Mouse (Mus musculus) midbrain, postnatal 0 days (tissue): ENCODE data around the gene Gm29797. TPM values are rescaled to one million over a fixed set of nuclear protein-coding genes. Genes with fewer than 3 reads are reported as not detected.

Source experiments
- ATAC-seq: fragments of 200-750 bp; cut with Nextera tagmentation; 2 replicates; pipeline ENCODE4 v1.8.0; 2017; ENCODE audit warnings: moderate number of reproducible peaks, mild to moderate bottlenecking, moderate TSS enrichment, moderate library complexity; ENCODE audit not compliant: low FRiP score
- DNase-seq: peaks from one replicate; pipeline ENCODE4 v3.0.0-alpha.2; 2015; ENCODE audit warnings: low spot score
- H3K27ac ChIP-seq: fragments of 300-500 bp; sonication (generic); 2 replicates; pipeline ENCODE4 v1.5.1; 2014; ENCODE audit warnings: low read depth, mild to moderate bottlenecking, low read length, mixed read lengths
- H3K27me3 ChIP-seq: fragments of 300-500 bp; sonication (generic); 2 replicates; pipeline ENCODE4 v1.6.1; 2014; ENCODE audit warnings: low read length, control low read depth, mixed read lengths; ENCODE audit not compliant: insufficient read depth
- H3K36me3 ChIP-seq: fragments of 300-500 bp; sonication (generic); 2 replicates; pipeline ENCODE4 v1.6.1; 2014; ENCODE audit warnings: low read length, control low read depth, mixed read lengths; ENCODE audit not compliant: insufficient read depth
- H3K4me1 ChIP-seq: fragments of 300-500 bp; sonication (generic); 2 replicates; pipeline ENCODE4 v1.6.1; 2014; ENCODE audit warnings: mild to moderate bottlenecking, control low read depth, antibody characterized with exemption, low read length, mixed read lengths; ENCODE audit not compliant: insufficient read depth
- H3K4me2 ChIP-seq: fragments of 300-500 bp; sonication (generic); 2 replicates; pipeline ENCODE4 v1.6.1; 2014; ENCODE audit warnings: low read depth, mild to moderate bottlenecking, low read length, mixed read lengths; ENCODE audit not compliant: poor library complexity, severe bottlenecking
- H3K4me3 ChIP-seq: fragments of 300-500 bp; sonication (generic); 2 replicates; pipeline ENCODE4 v1.5.1; 2014; ENCODE audit warnings: low read depth, mild to moderate bottlenecking, low read length, moderate library complexity
- H3K9ac ChIP-seq: fragments of 300-500 bp; sonication (generic); replicated peaks from 2 replicates; pipeline ENCODE4 v1.6.1; 2014; ENCODE audit warnings: mild to moderate bottlenecking, low read length, moderate library complexity, mixed read lengths; ENCODE audit not compliant: poor library complexity, severe bottlenecking
- H3K9me3 ChIP-seq: fragments of 300-500 bp; sonication (generic); 2 replicates; pipeline ENCODE4 v1.6.1; 2016; ENCODE audit warnings: low read length, control low read depth
- CTCF ChIP-seq: IDR thresholded peaks from 2 replicates; pipeline ENCODE4 v1.5.1; 2016; ENCODE audit warnings: antibody characterized with exemption, mild to moderate bottlenecking
- WGBS: fragments of 180-500 bp; shearing (Covaris S2); extraction: QIAGEN DNeasy Blood & Tissue Kit; methylation state at CpG from one replicate; pipeline ENCODE4 v1.1.7; 2014; 5-methylcytosine and 5-hydroxymethylcytosine counted together
- polyA plus RNA-seq: library from polyadenylated mRNA; unstranded; fragments of >200 nt; fragmentation: Nextera tagmentation; extraction: Ambion mirVana; gene quantifications from 2 replicates; pipeline ENCODE4 v1.2.1, GENCODE M21; 2015
- total RNA-seq: library from RNA; depleted of rRNA; stranded (reverse); fragments of >200 nt; gene quantifications from 2 replicates; pipeline ENCODE4 v1.2.3, GENCODE M21; 2014

Gene Gm29797
- total and polyA plus RNA-seq, 2 experiments from 2014 or later = not detected

DNA sequence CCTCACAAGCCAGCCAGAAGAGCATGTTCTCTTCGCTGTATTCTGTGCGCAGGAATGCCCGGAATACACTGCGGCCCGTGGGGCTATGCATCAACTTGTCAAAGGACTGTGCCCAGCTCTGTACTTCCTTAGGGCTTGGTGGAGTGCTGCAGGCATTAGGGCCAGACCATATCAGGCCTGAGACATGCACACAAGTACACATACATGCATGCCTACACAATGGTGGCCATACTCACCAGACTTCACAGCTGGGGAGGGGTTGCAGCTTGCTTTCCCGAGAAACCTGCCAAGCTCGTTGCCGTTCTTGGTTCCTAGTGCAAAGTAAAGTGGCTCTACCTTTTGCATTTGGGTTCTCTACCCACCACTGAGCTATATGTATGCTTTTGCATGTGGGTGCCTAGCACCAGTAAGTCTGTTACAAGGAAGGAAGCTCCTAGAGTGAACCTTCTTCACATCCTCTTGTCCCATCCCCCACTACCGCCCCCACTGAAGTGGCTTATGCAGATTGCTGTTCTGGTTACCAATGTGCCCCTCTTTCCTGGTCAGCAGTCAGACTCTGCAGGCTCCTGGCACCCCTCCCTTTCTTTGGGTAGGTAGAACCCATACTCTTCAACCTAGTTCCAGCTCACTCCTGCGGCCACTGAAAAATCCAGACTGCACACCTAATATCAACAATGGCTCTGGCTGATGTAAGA, 32.8 kb downstream of the Gm29797 start:
- H3K9me3 ChIP-seq = no peaks in the 10 kb centered on the region
- H3K36me3 ChIP-seq = peaks cover 31% of the 10 kb centered on the region
- no peak overlapping the region for H3K4me3 ChIP-seq
- DNase-seq = no peak
- H3K9ac ChIP-seq = no peak overlapping the region
- WGBS = 94% methylated on average over 10 of the region's 10 CpGs
- no peak for TF ChIP-seq CTCF
- ATAC-seq = no peak
- H3K4me2 ChIP-seq = no peak overlapping the region
- no peak overlapping the region for H3K27ac ChIP-seq
- peaks cover 13% of the 10 kb centered on the region for H3K4me1 ChIP-seq
- H3K27me3 ChIP-seq = no peaks in the 10 kb centered on the region

DNA sequence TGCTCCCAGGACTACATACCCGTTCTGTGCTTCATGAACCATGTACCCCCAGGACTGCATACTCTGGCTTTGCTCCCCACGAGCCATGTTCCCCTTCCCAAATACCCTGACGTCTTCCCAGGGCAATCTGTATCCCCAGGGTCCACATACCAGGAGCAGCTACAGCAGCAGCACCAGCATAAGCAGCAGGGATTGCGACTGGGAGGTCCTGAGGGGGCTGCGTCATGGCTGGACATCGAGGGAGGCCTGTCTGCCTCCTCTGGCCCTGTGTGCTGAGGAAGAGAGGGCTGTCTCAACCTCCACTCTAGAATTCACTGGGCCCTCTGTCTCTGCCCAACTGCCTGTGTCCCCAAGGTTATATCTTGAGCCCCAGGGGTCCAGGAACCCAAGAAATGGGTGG, 34.2 kb downstream of the Gm29797 start:
- no peak overlapping the region for H3K27ac ChIP-seq
- no peaks in the 10 kb centered on the region for H3K9me3 ChIP-seq
- peaks cover 13% of the 10 kb centered on the region for H3K4me1 ChIP-seq
- no peaks in the 10 kb centered on the region for H3K27me3 ChIP-seq
- no peak overlapping the region for H3K4me2 ChIP-seq
- H3K9ac ChIP-seq = no peak overlapping the region
- no peak for ATAC-seq
- no peak for TF ChIP-seq CTCF
- no peak for DNase-seq
- 90% methylated on average over 6 of the region's 6 CpGs for WGBS
- no peak overlapping the region for H3K4me3 ChIP-seq
- H3K36me3 ChIP-seq = peaks cover 28% of the 10 kb centered on the region

DNA sequence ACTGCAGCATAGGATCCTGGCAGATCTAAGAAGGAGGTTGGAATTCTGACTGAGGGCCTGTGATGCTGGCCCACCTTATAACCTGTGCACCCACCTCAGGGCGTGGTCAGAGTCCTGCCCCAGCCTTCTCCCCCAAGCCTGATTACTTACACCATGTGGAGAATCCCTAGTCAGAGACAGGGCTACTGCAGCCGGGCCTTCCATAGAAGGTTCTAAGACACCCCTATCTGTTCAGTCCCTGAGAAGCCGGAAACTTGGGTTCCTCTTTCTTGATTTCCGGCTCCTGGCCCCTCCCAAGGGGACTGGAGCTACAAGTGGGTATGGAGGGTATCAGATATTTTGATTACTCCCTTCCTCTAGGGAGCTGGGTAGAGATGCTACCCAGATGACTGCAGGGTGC, 34.7 kb downstream of the Gm29797 start:
- TF ChIP-seq CTCF = no peak
- DNase-seq = no peak

DNA sequence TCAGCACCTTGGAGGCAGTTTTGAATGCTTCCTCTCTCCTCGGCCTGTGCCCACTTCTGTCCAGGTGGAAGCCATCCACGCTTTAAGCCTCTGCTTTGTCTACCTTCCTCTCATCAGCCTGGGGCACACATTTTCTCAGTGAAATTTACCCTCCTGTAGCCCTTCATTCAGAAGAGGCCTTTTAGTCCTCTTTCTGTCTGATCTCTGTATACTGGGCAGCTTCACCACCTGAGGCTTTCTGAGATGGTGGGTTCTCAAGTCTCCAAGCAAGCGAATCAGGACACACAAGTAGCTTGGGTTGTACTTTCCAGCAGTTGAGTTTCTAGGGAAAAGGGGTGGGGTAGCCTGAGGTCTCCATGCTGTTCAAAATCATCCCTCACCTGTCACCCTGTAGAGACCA, 35.5 kb downstream of the Gm29797 start:
- no peak for TF ChIP-seq CTCF
- Histone ChIP-seq H3K9ac (0 out of 2 replicates have a peak overlapping the region, but pooled peaks have one; percentile 86), H3K36me3 (peaks cover 22% of the 10 kb centered on the region), H3K4me1 (peaks cover 13% of the 10 kb centered on the region), H3K27ac (peak overlapping the region; percentile 18; the same call in 1 of the 2 replicates), H3K27me3 (no peaks in the 10 kb centered on the region), H3K4me2 (peak overlapping the region; percentile 92), H3K9me3 (no peaks in the 10 kb centered on the region), H3K4me3 (peak overlapping the region; percentile 65; the same call in 1 of the 2 replicates)
- 88% methylated on average over 3 of the region's 3 CpGs for WGBS
- DNase-seq (no peak), ATAC-seq (no peak)

More for the DNA sequence above, 34.7 kb downstream of the Gm29797 start:
- H3K36me3 ChIP-seq = peaks cover 23% of the 10 kb centered on the region
- H3K9me3 ChIP-seq = no peaks in the 10 kb centered on the region
- H3K4me3 ChIP-seq = no peak overlapping the region
- no peak overlapping the region for H3K9ac ChIP-seq
- no peaks in the 10 kb centered on the region for H3K27me3 ChIP-seq
- ATAC-seq = no peak
- WGBS = 93% methylated on average over 4 of the region's 4 CpGs
- no peak overlapping the region for H3K27ac ChIP-seq
- H3K4me2 ChIP-seq = no peak overlapping the region
- H3K4me1 ChIP-seq = peaks cover 13% of the 10 kb centered on the region

DNA sequence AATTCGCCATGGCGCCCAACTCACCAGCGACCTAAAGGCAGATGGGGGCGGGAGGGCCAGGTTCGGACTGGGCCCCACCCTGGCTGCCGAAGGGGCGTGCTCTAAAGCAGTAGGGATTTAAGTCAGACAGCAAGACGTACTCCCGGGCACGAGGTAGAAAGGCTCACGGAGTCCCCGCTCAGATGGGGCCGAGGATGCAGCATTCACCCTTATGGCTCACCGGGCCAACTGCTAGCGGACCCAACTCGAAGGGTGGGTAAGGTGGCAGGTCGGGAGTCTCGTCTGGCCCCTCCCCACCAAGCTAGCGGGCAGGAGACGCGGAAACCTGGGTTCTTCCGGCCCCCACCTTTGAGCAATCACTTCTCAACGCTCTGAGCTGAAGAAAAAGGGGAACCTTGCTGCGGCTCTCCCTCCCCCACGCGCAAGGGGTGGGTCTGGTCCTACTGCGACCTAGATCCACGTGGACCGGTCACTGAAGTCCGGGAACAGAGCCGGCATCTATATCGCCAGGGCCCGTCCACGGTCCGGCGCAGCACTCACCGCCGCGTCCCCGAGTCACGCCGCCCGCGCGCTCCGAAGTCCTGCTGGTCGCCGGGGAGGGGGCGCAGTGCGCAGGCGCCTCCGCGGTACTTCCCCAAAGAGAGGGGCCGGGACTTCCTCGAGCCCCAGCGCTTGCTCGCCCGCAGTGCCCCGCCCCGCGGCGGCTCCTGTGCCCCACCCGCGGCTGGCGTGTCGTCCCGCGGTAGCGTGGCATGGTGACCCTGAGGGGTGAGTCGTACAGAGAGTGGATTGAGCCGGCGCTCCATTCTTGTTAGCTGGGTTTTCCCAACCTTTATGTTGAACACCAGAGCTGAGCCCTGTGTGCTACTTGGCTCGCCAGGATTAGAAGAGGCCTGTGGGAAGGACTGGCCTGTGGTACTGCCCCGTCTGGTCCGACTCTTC, 36.8 kb downstream of the Gm29797 start, which contains the start of gene Rgs19:
TSS of gene Rgs19 (minus strand) at position 639 of the 942 bp plus-strand sequence.
- peak within 1 kb of the TSS; percentile 86 for H3K9ac ChIP-seq
- H3K27me3 ChIP-seq = no peaks in the 10 kb centered on the region
- peaks cover 13% of the 10 kb centered on the region for H3K36me3 ChIP-seq
- H3K4me3 ChIP-seq = peak within 1 kb of the TSS; percentile 65
- peak within 1 kb of the TSS; percentile 92 for H3K4me2 ChIP-seq
- peak; percentile 18 for TF ChIP-seq CTCF
- peaks cover 13% of the 10 kb centered on the region for H3K4me1 ChIP-seq
- ATAC-seq (peak; percentile 75), DNase-seq (peak; percentile 70)
- H3K9me3 ChIP-seq = no peaks in the 10 kb centered on the region
- peak within 1 kb of the TSS; percentile 18 for H3K27ac ChIP-seq
- 0% methylated on average over 56 of the region's 75 CpGs for WGBS
